Mouse (Mus musculus) MN1 (cell line): ENCODE measurements around the gene Gm42906.
A peak's percentile ranks its signal among the peaks of the same experiment; 100 is the strongest.

Experiments used
- DNase-seq: peaks from one replicate; pipeline ENCODE4 v3.0.0-alpha.2; 2016; ENCODE audit warnings: low spot score

Gene Gm42906

DNA sequence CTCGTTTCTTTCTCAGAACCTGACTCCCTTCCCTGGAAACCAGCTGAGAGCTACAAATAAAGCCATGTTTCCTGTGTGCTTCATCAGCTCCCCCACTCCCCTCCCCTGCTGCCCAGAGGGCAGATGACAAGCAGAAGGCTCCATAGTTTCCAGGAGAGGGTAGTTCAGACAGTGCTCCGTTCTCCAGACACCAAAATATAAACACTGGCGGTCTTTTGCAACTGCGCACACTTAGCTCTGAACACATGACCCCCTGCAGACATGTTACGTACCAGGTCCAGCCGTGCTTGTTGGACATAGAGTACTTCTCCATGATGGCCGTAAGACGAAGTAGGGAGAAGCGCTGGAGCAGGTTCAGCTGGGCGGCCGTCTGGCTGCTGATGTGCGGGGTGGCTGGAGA, 367.5 kb downstream of the Gm42906 start:
- no peak for DNase-seq

DNA sequence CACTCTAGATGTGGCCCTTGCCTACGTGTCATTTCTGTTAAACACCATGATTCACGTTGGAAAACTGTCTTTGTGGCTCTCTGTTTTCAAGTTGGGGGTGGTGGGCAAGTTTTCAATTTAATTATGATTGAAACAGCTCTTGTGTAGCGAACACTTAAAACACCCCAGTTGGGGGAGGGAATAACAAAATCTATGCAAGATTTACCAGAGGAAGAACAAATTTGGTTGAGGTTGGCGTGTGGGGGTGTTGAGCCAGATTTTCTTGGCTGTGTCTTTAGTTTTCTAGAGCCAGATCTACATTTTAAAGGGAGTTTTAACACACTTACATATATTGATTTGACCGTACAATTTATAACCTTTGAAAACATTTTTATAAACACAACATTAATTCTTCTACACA, 368.2 kb downstream of the Gm42906 start:
- no peak for DNase-seq

DNA sequence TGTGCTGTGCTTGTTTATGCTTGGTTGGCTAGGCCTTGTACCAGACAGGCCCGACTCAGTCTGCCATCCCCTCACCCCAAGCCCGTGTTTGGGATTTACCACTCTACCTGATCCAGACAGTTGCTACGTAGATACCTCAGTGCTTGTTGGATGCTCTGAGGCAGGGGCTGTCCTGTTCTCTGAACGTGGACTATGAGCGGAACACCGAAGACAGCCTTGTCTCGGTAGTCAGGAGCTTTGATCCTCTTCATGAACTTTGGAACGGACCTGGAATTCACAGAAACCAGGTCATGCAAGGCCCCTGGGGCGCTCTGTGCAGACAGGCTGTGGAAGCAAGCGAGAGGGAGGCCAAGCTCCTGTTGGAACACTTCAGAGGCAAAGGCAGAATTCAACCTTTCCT, 368.6 kb downstream of the Gm42906 start:
- DNase-seq = no peak

DNA sequence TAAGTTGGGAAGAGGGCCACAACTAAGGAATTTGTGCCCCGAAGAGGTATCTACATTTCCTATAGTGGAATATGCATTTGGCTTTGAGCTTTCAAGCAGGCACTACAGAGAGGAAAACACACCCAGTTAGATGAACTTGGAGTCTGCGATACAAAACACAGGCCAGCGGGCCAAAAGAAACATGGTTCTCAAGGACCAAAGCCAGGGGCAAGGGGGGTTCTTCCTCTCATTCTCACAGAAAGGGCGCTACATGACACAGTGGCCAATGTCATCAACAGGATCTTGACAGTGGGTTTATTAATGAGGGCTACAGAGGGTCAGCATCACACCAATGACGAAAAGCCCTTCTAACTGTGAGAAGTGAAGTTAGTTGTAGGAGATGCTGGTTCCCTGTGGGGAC, 370.2 kb downstream of the Gm42906 start:
- no peak for DNase-seq

DNA sequence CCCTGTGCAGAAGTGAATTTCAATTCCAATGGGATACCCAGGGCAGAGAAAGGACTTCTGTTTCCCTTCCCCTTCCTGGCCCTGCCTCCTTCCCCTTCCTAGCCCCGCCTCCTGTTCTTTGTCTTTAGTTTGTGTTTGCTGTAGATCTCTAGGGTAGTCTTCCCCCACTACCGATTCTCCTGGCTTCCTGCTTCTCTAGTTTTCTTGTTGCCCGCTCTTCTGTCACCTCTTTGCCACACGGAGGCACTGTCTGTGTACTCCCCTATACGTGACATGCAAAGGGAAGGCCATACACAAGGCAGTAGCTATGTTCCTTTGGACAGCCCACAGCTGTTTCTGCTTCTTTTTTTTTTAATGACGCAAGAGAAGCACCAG, 371.1 kb downstream of the Gm42906 start:
- DNase-seq = no peak

DNA sequence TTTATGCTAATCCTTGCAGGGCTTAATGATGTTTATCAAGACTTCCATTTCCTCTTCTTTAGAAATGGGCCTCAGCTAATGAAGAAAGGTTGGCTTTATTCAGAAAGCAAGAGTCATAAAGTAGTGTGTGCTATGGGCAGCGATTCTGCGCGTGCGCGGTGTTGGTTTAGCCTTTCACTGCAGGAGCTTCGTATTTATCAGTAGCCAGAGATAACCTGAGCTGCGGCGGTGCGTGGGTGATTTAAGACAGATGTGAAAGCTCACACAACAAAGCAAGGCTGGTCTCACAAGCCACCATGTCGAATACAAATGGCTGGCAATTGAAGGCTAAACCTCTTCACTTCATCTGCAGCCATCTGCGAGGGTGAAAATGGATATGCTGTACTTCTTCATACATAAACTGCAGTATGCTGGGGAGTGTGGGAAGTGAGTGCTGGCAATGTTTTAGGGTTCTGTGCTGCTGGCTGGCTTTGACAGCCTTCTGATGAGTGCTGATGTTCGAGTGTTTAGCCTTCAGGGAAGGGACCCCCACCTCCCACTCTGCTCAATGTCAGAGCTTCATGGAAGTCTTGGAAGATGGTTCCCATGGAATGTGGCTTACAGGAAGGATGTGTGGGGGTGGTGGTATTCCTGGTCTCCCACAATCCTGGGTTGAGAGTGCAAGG, 371.6 kb downstream of the Gm42906 start:
- no peak for DNase-seq

DNA sequence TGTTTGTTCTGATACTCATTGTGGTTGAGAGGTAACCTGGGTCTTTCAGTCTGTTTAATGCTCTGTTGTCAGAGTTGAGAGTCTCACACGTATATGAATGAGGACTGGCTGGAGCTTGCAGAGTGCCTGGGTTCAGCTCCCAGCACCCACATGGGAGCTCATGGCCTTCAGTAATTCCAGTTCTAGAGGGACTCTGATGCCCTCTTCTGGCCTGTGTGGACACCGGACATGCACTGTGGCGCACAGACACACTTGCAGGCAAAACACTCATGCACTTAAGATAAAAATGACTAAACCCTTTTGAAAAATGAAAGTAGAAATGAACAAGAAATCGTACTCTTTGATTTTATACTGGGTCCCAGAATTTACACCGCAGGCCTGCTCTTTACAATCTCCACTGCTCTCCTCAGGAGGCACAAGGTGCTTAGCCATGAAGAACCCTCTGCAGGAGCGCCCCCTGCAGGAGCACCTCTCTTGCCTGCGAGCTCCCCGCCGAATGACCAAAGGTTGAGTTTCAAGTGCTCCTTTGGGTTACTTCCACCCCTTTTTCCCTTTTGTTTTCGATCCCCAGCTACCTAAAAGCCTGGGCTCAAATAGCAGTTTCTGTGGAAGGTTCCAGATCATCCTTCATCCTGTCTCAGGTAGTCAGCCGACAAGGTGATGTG, 372.4 kb downstream of the Gm42906 start:
- DNase-seq = no peak

DNA sequence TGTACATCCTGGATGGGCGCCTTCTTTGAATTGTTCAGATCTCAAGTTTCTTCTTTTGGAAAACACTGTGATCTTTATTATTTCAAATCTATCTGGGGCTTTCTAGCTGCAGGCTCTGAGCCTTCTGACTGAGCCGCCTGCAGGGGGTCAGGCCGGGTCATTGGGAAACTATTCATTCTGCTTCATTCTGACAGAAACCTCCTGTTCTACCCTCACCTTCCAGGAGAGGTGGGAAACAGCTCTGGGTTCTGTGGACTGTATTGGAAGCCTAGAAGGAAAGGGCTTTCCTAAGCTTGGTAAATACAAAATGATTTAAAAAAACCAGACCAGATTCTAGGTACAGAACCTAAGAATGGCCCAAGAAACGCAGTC, 373.2 kb downstream of the Gm42906 start:
- no peak for DNase-seq

DNA sequence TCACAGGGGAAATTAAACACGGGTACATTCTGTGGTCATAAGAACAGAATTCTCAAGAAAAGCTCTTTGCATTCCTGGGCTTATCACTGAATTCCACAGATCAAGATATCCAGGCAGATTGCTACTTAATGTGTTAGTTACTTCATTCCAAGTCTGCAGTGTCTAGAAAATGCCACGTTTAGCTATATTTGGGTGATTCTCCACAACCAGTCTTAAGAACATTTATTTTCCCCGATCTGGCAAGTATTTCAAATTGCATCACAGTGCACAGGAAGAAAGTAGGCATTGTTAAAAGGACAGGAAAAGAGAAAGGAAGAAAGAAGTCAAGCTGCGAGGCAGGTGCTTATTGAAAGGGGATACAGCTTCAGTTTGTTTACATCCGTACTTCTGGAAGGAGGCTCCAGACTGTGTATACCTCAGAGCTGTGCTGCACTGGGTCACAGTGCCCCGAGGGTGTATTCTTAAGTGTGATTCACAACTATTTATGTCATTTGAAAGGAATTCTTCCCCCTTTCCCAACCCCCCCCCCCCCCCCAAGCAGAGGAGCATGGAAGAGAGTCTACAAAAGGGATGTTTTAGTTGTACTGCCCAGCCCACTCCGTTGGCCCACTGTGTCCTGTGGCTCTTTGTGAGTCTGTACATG, 373.7 kb downstream of the Gm42906 start:
- no peak for DNase-seq

DNA sequence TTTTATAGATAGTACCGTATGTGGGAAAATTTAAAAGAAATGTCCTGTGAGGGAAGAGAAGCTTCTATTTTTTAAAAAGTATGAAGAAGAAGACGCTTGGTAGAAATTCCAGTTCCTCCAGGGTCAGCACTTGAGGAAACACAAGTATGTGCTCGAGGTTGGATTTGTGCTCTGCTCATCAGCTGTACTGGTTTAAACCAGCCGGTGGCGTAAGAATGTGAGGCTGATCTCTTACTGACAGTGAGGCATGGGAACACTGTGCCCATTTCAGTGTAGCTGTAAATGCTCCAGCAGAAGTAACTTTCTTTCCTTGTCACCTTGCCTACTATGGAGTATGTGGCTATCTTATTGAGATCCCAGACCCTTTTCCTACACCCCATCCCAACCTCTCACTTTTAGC, 374.8 kb downstream of the Gm42906 start:
- DNase-seq = no peak

DNA sequence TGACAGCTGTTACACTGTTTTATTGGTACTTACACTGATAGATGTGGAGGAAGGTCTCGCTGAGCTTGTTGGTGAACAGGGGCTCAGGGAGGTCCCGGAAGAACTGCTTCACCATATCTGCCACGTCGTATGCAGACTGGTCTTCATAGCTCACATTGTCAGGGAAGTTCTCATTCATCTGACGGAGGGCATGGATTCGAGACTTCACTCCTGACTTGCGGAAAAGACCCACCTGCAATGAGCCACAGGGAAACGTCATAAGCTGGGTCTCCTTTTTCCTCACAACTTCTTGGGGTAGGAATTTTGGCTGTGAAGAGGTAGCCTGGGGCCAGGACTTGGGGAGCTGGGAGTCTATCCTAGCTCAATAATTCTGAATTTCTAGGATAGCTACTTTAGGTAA, 375.6 kb downstream of the Gm42906 start:
- DNase-seq = no peak

DNA sequence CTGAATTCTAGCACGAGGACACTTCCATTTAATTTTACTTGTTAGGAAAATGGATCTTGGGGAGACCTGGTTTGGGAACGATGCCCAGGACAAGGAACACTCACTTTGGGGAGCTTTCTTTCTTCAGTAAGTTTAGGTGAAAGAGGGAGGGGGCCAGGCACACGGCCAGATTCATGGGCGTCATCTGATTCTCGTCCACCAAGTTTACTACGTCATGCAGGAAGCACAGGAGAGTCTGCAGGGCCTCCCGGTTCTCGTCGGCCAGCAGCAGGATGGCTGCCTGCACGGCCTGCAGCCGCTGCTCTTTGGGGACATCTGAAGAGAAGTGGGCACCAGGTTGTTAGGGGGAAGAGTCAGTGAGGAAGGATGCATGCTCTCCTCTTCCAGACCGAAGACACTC, 380.5 kb downstream of the Gm42906 start:
- no peak for DNase-seq

DNA sequence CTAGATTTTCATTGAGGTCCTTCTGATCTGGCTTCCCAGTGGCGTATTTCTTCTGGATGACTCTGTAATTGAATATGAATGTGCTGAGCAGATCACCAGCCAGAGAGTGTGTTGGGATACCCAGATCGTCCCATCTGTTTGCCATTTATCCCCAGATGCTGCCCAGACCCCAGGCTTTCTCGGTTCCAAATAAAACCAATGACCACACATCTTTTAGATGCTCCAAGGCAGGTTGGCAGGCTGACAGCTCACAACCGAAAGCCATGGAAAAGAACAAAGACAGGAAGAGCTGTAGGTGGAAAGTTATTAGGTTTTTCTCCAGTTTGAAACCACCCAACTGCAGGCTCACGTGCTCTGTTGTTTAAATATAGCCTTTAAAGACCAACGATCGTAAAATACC, 381.0 kb downstream of the Gm42906 start:
- no peak for DNase-seq

DNA sequence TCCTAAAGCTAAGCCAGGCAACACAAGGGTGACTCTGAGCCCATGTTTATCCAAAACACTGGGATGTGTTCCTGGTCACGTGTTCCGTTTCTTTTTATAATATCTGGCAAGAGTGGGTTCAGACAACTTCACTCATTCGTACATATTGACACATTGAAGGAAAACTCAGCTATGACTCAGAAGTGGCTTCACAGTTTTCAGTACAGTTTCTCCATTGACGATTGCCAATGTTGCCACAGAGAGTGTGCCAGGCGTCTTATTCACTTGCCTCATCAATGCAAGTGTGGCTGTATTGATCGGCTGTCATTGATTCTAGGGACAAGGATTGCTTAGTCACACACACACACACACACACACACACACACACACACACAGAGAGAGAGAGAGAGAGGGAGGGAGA, 381.8 kb downstream of the Gm42906 start:
- DNase-seq = no peak

DNA sequence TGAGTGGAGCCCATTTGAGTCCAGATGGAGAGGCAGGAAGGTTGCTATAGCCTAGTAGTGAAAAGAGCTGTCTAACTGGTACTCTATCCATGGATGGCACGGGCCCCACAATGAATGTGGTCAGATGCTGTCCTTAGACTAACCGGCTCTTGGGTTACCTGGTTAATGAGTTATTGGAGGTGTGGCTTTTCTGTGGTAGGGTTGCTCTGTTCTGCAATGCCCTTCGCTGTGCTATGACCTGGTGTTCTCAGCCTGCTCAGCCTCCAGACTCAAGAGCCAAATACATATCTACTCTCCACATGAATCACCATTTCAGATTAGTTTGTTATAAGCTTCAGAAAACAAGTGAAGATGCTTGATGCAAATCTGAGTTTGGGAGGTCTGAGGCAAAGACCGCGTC, 385.1 kb downstream of the Gm42906 start:
- no peak for DNase-seq

DNA sequence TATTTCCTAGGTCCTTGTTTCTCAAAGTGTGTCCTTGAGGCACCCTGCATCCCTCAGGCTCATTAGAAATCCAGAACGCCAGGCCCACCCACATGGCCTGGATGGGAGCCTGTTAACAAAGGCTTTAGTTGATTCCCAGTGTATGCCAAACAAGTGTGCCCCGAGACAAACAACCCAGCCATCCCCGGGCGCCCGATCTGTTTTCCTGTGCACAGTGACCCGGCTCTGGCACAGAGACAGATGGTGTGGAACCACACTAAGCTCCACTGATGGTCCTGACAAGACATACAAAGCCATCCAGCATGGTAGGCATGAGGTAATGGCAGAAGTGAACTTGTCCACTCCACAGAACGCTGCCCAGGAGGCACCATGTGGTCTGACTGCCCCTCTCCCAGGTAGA, 390.1 kb downstream of the Gm42906 start:
- DNase-seq = no peak

DNA sequence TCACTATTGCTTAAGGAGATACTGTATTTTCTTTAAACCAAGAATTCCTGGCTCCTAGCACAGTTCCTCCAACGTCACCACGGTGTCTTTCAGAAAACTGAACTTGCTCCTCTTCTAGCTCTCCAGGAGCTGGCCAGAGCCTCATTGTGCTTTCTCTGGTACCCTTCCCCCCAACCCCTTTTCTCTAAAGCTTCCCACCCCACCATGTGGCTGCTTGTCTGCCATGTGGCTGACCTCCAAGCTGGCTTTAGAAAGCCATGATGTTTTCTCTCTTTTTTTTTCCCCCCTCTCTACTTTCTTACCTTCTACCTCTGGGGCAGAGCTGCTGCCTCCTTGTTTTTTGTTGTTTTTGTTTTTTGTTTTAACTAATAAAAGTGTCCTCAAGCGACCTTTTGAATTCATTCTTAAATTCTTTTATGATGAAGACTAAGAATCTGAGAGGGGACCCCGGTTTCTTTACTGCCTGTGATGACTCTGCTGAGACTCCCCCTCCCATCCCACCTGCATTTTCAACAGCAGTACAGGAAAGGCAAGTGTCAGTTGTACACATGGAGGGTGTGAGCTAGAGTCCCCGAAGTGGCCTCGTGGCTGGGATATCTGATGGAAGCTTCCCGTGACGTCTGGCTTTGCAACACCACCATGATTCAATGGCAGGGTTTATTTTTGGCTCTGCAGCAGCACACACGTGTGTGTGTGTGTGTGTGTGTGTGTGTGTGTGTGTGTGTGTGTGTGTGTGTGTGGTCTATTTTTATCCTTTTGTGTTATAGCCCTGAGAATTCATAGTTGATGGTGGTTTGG, 393.0 kb downstream of the Gm42906 start:
- DNase-seq = no peak

DNA sequence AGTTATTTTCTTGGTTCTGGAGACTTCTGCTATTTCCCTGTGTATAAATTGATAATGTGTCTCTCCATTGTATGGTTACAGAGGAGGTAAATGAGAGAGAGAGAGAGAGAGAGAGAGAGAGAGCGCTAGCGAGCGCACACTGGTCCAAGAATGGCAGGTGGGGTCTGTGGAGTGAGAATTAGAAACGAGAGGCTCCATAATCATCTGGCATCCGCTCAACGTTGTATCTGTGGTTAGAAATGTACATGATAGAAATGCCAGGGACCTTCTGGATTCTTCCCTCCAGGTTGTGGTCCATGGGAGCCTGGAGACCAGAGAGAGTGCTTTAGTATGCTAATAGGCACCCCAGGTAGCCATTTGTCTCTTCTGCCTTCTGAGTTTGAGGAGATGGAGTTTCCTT, 399.1 kb downstream of the Gm42906 start:
- no peak for DNase-seq

DNA sequence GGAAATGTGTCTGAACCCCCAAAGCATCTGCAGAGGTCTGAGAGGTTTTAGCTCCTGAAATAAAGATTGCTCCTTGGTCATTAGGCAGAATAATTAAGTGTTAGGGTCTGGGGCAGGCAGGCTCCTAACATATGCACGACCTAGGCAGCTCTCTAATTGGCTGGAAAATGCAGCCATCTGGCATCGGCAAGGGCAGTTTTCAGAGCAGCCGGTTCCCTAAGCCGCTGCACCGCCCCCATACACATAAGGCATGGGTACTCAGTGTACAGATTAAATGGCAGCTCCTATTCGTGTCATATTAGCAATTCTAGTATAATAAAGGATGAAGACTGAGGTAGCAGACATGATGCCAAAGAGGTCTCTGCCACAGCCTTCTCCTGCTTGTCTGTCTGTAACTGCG, 400.8 kb downstream of the Gm42906 start:
- peak; percentile 74 for DNase-seq

DNA sequence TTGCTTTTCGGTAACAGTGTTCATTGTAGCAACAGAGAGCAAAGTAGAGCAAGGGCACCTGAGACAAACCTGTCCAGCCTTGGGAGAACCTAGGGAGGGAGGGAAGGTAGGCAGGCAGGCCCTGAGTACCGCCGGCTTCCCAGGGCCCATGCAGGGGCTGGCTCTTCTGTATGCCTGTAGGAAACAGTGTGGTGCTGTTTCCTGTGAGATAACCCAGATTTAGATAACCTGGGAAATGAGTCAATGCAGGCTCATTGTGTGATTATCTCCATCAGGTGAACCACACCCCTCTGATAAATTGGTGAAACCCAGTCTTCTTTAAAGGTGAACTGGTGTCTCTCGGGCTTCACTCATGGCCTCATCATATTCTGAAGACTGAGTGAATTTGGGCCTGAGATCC, 401.9 kb downstream of the Gm42906 start:
- no peak for DNase-seq

DNA sequence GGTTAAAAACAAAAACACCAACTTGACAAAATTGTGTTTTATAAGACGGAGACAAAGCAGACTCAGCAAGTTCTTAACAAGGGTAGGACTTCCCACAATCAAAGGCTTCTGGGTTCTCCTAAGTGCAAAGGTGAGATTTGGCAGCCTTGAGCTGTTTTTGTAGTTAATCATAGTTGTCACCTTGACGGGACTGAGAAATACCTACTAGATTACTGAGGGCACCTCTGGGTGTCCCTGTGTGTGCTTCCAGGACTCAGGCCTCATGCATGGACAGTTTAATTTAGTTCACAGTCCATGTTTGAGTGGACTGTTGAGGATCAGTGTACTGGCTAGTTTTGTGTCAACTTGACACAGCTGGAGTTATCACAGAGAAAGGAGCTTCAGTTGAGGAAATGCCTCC, 403.5 kb downstream of the Gm42906 start:
- no peak for DNase-seq

DNA sequence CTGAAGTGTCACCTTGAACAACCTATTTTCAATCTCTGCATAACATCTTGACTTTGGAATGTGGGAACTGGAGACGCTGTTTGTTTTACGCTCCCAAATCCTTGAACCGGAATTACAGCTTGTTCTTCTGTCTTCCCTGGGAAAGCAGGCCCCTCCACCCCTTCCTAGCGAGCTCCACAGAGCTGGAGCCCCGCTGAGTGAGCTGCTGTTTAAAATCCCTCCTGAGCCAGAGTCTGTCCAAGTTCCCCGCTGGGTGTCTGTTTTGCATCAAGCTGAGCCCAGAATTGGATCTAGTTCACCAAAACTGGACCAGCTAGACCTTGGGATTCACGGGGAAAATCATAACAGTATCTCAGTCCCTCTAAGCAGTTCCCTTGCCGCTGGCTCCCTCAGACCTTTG, 404.5 kb downstream of the Gm42906 start:
- no peak for DNase-seq

DNA sequence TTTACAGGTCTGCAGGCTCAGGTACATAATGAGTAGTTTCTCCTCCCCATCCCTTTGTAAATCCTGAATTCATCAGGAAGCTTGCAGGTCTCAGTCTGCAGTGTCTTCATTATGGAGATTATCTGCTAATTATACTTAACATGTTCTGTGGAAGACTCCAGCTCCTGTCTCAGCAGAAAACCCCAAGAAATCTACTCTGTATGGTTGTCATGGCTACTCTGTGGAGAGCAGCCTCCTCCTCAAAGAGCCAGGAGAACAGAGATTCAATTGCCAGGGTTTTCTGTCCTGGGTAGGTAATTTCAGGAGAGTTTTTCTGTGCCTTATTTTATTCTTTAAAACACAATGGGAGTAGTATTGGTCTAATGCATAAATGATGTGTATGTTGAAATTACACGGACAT, 405.0 kb downstream of the Gm42906 start:
- DNase-seq = no peak
